Mouse (Mus musculus) cerebellum, adult 2 months (tissue): ENCODE results near the gene Bmper. TPM values are rescaled to one million over a fixed set of nuclear protein-coding genes. Genes with fewer than 3 reads are reported as not detected.
A peak's percentile ranks its signal among the peaks of the same experiment; 100 is the strongest.

Experiments used
- DNase-seq, 2 experiments: peaks; one replicate each; pipeline ENCODE4 v3.0.0; 2021
- H3K27ac ChIP-seq: fragments of 200-500 bp; 2 replicates; pipeline ENCODE4 v1.5.1; 2012; ENCODE audit warnings: low read length, control low read depth, inconsistent platforms; ENCODE audit not compliant: insufficient read depth
- H3K27me3 ChIP-seq: fragments of 200-500 bp; 2 replicates; pipeline ENCODE4 v1.6.1; 2012; ENCODE audit warnings: inconsistent platforms, mild to moderate bottlenecking, low read length, moderate library complexity; ENCODE audit not compliant: control insufficient read depth, insufficient read depth
- H3K4me1 ChIP-seq: fragments of 200-500 bp; 2 replicates; pipeline ENCODE4 v1.6.1; 2011; ENCODE audit warnings: low read length; ENCODE audit not compliant: control insufficient read depth, insufficient read depth
- H3K4me3 ChIP-seq: fragments of 200-500 bp; replicated peaks from 2 replicates; pipeline ENCODE3; 2011; ENCODE audit warnings: mild to moderate bottlenecking, low read depth, low read length, control low read depth; ENCODE audit not compliant: insufficient read depth
- CTCF ChIP-seq: fragments of 200-500 bp; IDR thresholded peaks from 2 replicates; pipeline ENCODE4 v1.5.1; 2011; ENCODE audit warnings: low read depth, mild to moderate bottlenecking, control low read depth, low read length, moderate library complexity, borderline replicate concordance; ENCODE audit not compliant: insufficient read depth
- POLR2A ChIP-seq: fragments of 200-500 bp; IDR thresholded peaks from 2 replicates; pipeline ENCODE4 v1.6.1; 2011; ENCODE audit warnings: low read length, control low read depth, borderline replicate concordance; ENCODE audit not compliant: insufficient read depth
- WGBS: fragments of 180-500 bp; shearing (Covaris S2); methylation state at CpG from one replicate; pipeline ENCODE4 v1.1.7; 2018; 5-methylcytosine and 5-hydroxymethylcytosine counted together
- polyA plus RNA-seq: library from polyadenylated mRNA; depleted of rRNA; stranded (reverse); fragments of >200 nt; gene quantifications from 2 replicates; pipeline ENCODE4 v1.2.3, GENCODE M21; 2012

Bmper gene
- polyA plus RNA-seq, 1 experiment, result 3.5 TPM

DNA sequence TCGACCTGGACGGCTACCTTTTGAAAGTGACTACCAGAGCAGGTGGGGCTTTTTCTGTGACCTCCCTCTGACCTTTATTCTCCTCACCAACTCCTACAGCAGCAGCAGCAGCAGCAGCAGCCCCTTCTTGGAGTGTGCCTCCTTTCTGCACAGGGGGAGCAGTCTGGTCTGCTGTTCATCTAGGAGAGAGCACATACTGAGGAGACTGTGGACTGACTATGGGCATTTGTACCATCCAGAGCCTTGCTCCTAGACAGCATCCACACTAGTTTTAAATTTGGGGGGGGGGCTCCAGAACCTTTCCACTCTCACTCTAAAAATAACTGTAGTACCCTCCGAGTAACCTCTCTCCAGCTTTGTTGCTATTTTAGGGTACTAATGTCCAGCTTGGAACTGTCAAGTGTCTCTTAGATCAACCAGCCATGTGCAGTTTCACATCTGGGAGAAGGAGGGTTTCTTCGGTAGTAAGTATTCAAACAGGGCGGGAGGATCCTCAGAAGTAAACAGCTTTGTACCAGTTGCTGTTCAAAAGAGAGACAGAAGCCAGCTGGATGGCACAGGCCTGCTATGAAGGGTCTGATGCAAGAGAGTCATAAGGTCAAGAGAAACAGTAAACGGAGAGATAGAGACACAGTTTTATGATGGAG is 176.9 kb downstream of the Bmper start:
- H3K4me3 ChIP-seq, result no peak overlapping the region
- no peaks in the 10 kb centered on the region for H3K27me3 ChIP-seq
- no peak for TF ChIP-seq POLR2A
- no peaks in the 10 kb centered on the region for H3K4me1 ChIP-seq
- DNase-seq, result no peak
- 85% methylated on average over 6 of the region's 6 CpGs for WGBS
- H3K27ac ChIP-seq, result no peak overlapping the region

DNA sequence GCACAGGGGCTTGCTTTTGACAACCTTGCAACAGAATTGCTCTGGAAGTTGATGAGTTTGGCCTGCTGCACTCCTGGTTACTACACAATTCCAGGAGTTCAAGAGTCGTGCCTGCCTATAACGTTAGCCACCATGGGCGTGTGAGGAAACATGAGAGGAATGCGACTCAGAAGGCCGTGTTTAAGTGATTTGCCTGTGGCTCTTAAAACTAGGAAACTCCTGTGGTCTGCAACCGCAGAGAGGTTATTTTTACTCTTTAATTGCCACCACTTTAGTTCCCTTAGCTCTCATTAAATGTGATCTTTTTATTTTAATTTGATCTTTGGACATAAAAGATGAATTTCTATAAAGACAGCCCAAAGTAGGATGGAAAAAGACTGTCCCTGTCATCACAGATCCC is 184.5 kb downstream of the Bmper start:
- DNase-seq, result no peak
- Histone ChIP-seq H3K27ac (no peak overlapping the region), H3K4me3 (no peak overlapping the region), H3K27me3 (no peaks in the 10 kb centered on the region), H3K4me1 (0 out of 2 replicates have a peak, but pooled peaks cover 8% of the 10 kb centered on the region)
- no peak for TF ChIP-seq POLR2A
- no peak for TF ChIP-seq CTCF
- WGBS, result 97% methylated on average over 6 of the region's 6 CpGs

DNA sequence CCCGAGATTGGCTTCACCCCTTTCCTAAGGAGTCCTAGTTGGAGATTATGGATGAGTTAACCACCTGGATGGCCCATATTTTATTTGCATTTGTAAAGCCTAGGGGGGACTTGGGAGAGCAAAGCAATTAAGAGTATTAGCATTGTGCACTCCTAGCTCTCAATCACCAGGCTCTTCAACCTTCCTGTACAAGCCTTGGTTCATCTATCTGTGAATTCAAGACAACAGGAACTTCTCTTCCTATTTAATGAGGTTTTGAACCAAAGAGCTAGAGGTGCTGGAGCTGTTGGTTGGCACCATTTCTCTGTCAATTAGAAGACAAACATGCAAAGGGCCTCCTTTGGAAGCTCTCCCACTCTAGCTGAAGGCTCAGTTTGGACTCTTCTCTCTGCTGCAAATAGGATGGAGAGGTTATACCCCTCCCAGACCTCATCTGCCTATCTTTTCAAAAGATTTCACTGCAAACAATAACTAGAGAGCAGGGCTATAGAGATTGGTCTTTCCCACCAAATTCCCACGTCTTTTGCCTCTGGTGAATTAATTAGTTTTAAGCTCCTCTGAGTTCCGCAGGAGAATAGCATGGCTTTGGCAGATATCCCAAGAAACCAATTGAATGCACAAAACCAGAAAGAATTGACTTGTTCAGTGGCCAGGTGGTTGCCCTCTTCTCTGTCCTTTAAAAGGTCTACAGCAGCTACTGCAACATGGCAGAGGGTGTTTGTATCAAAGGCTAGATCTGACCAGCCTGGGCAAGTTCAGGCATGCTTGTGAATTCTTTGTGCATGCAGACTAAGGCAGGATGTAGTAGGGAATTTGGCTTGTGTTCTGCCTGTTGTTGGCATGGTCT is 185.3 kb downstream of the Bmper start:
- DNase-seq, result peak in 1 of 2 experiments; percentile 44
- WGBS, result 32% methylated on average over 3 of the region's 3 CpGs
- H3K27ac ChIP-seq, result no peak overlapping the region
- TF ChIP-seq POLR2A (no peak), CTCF (no peak)
- no peak overlapping the region for H3K4me3 ChIP-seq
- no peaks in the 10 kb centered on the region for H3K27me3 ChIP-seq
- H3K4me1 ChIP-seq, result 0 out of 2 replicates have a peak, but pooled peaks cover 8% of the 10 kb centered on the region

DNA sequence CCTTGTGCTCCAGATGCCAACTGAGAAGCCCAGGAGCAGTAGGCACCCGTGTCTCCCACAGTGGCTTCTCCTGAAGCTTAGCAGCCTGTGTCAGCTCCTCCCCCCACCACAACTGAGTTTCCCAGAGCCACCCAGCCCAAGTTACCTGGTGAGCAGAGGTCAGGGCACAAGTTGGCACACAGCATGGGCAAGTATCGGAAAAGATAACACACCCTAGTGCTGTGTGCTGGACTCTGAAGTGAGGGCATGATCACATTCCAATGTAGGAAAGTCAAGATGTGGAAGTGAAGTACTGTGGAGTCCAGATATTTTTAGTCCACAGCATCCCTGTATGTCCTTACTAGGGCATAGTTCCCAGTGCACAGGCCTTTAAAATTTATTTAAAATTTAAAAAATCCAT is 187.7 kb downstream of the Bmper start:
- no peaks in the 10 kb centered on the region for H3K27me3 ChIP-seq
- TF ChIP-seq POLR2A (no peak), CTCF (no peak)
- H3K4me3 ChIP-seq, result no peak overlapping the region
- H3K27ac ChIP-seq, result no peak overlapping the region
- 0 out of 2 replicates have a peak, but pooled peaks cover 8% of the 10 kb centered on the region for H3K4me1 ChIP-seq
- DNase-seq, result no peak
- WGBS, result 86% methylated on average over 2 of the region's 2 CpGs

DNA sequence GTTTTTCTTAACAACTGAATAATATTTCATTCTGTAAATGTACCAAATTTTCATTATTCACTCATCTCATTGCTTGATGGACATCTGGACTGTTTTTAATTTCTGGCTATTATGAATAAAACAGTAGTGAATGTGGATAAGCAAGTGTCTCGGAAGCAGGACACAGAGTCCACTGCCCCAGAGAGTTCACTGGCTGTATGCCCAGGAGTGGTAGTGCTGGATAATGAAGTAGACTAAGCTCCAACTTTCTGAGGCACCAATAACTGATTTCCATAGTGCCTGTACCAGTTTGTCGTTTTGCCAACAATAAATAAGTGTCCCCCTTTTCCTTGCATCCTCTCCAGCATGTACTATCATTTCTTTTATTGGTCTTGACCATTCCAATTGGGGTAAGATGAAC is 190.1 kb downstream of the Bmper start:
- no peak overlapping the region for H3K4me3 ChIP-seq
- peak in 1 of 2 experiments; percentile 25 for DNase-seq
- 0 out of 2 replicates have a peak, but pooled peaks cover 8% of the 10 kb centered on the region for H3K4me1 ChIP-seq
- WGBS, result 37% methylated on average over 2 of the region's 2 CpGs
- no peak overlapping the region for H3K27ac ChIP-seq
- H3K27me3 ChIP-seq, result no peaks in the 10 kb centered on the region
- TF ChIP-seq CTCF (no peak), POLR2A (no peak)

DNA sequence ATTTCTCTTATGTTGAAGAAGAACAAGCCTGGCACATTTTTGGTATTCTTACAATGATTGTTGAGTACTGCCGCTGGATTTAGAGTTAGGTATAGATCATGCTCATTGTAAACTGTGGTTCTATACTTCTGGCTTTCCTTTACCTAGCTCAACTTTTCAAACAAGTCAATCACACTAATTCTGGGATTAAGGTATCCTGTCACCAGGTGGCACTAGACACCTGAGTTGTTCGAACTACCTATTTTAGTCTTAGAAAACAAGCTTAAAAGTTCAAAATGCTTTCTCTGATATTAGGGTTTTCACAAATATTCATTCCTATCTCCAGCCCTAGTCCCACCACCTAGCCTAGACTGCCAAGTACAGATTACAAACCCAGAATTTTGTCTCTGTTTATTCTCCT is 196.2 kb downstream of the Bmper start:
- Histone ChIP-seq H3K27ac (no peak overlapping the region), H3K4me3 (no peak overlapping the region), H3K27me3 (no peaks in the 10 kb centered on the region), H3K4me1 (no peaks in the 10 kb centered on the region)
- WGBS, result 91% methylated on average over 2 of the region's 2 CpGs
- DNase-seq, result no peak
- no peak for TF ChIP-seq CTCF
- TF ChIP-seq POLR2A, result no peak

DNA sequence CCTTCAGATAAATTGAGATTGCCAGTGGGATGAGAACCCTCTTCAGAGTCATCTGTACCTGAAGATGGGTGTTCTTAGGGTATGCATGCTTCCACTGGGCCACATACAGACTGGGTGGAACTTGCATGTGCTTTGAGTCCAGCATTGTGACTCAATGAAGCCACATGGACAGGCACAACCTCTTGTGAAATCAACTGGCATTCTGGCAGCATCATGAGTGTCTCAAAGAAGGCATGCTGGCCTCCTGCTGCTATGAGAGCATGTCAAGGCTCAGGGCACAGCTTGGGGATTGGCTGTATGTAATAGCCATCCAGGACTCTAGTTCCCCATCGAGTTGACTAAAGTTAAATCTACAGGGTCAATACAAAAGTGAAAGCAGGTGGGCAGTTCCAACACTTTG is 200.9 kb downstream of the Bmper start:
- no peaks in the 10 kb centered on the region for H3K27me3 ChIP-seq
- no peaks in the 10 kb centered on the region for H3K4me1 ChIP-seq
- H3K4me3 ChIP-seq, result no peak overlapping the region
- H3K27ac ChIP-seq, result no peak overlapping the region
- 33% methylated on average over 1 of the region's 1 CpGs for WGBS
- TF ChIP-seq CTCF (no peak), POLR2A (no peak)
- DNase-seq, result no peak

DNA sequence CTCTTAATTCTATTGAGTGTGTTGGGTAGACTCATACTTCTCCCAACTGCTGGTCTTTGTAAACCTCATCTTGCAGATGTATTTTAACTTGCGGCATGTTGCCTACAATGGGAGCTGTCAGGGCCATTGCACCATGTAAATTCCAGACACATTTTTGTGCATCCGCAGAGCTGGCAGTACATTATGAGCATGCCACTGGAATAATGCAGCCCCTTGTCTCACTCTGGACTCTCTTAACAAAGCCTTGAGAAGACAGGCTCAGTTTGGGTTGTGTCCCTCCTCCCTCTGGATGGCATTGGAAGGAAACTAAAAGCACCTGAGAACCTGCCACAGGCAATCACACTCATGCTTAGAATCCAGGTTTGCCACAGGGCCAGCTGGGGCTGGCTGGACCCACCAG is 209.8 kb downstream of the Bmper start:
- H3K4me3 ChIP-seq, result no peak overlapping the region
- no peak for DNase-seq
- TF ChIP-seq POLR2A (no peak), CTCF (no peak)
- H3K27ac ChIP-seq, result no peak overlapping the region
- 90% methylated on average over 2 of the region's 2 CpGs for WGBS
- H3K4me1 ChIP-seq, result no peaks in the 10 kb centered on the region
- no peaks in the 10 kb centered on the region for H3K27me3 ChIP-seq
